Mouse (Mus musculus) cerebral cortex, adult 2 months (tissue): ENCODE data around the gene Asic5.

ENCODE experiments used
- WGBS: fragments of 180-500 bp; shearing (Covaris S2); methylation state at CpG from one replicate; pipeline ENCODE4 v1.1.7; 2018; 5-methylcytosine and 5-hydroxymethylcytosine counted together

Asic5 gene

GRCm38 (mm10) chr3:82014148-82014703, 32.1 kb downstream of the Asic5 start:
- 44% methylated on average over 7 of the region's 7 CpGs for WGBS

- 90% methylated on average over 8 of the region's 8 CpGs for WGBS
Observed at GRCm38 (mm10) chr3:82022421-82022920, 40.4 kb downstream of the Asic5 start.

- WGBS: 59% methylated on average over 3 of the region's 3 CpGs
Observed at GRCm38 (mm10) chr3:82023065-82023464, 41.0 kb downstream of the Asic5 start.

- 32% methylated on average over 1 of the region's 1 CpGs for WGBS
Observed at GRCm38 (mm10) chr3:82027286-82027685, 45.2 kb downstream of the Asic5 start.

GRCm38 (mm10) chr3:82029229-82029628, 47.1 kb downstream of the Asic5 start:
- WGBS: 1% methylated on average over 3 of the region's 3 CpGs

- WGBS: 69% methylated on average over 1 of the region's 1 CpGs
Observed at GRCm38 (mm10) chr3:82030008-82030748, 48.1 kb downstream of the Asic5 start.

GRCm38 (mm10) chr3:82036262-82037044, 54.4 kb downstream of the Asic5 start:
- WGBS: 49% methylated on average over 2 of the region's 2 CpGs

- WGBS: 74% methylated on average over 6 of the region's 6 CpGs
Observed at GRCm38 (mm10) chr3:82043676-82044075, 61.6 kb downstream of the Asic5 start.

- WGBS: 67% methylated on average over 5 of the region's 5 CpGs
Observed at GRCm38 (mm10) chr3:82044902-82045301, 62.8 kb downstream of the Asic5 start.

GRCm38 (mm10) chr3:82046087-82046486, 64.0 kb downstream of the Asic5 start:
- WGBS: 57% methylated on average over 8 of the region's 8 CpGs

GRCm38 (mm10) chr3:82047100-82047753, 65.1 kb downstream of the Asic5 start:
- WGBS: 22% methylated on average over 8 of the region's 8 CpGs

GRCm38 (mm10) chr3:82048078-82048477, 66.0 kb downstream of the Asic5 start:
- 64% methylated on average over 4 of the region's 4 CpGs for WGBS

- 41% methylated on average over 7 of the region's 7 CpGs for WGBS
Observed at GRCm38 (mm10) chr3:82048681-82049080, 66.6 kb downstream of the Asic5 start.

- 49% methylated on average over 2 of the region's 2 CpGs for WGBS
Observed at GRCm38 (mm10) chr3:82052029-82052428, 69.9 kb downstream of the Asic5 start.

GRCm38 (mm10) chr3:82054283-82054974, 72.3 kb downstream of the Asic5 start:
- WGBS: 62% methylated on average over 5 of the region's 5 CpGs

GRCm38 (mm10) chr3:82057201-82057600, 75.1 kb downstream of the Asic5 start:
- WGBS: 19% methylated on average over 5 of the region's 5 CpGs

- 30% methylated on average over 9 of the region's 9 CpGs for WGBS
Observed at GRCm38 (mm10) chr3:82061402-82062180, 79.5 kb downstream of the Asic5 start.

GRCm38 (mm10) chr3:82067830-82068229, 85.7 kb downstream of the Asic5 start:
- WGBS: 50% methylated on average over 5 of the region's 5 CpGs
